Mouse (Mus musculus) CD4-positive naive resting alpha-beta T cell, adult 57 days (primary cell): ENCODE results near the gene Olfr853. TPM values are rescaled to one million over a fixed set of nuclear protein-coding genes. Genes with fewer than 3 reads are reported as not detected.

ENCODE experiments used
- total RNA-seq: library from RNA; stranded (reverse); gene quantifications from one replicate; pipeline ENCODE4 v1.2.4, GENCODE M21; 2023

Olfr853 gene
- not detected for total RNA-seq

GRCm38 (mm10) chr9:19540976-19541375, at the start of gene Olfr853:
Olfr853 (minus strand) TSS chr9:19541076.

GRCm38 (mm10) chr9:19582317-19582716, 41.4 kb upstream of the Olfr853 start, which contains the start of gene Olfr855:
Olfr855 (plus strand) TSS chr9:19582617.

DNA sequence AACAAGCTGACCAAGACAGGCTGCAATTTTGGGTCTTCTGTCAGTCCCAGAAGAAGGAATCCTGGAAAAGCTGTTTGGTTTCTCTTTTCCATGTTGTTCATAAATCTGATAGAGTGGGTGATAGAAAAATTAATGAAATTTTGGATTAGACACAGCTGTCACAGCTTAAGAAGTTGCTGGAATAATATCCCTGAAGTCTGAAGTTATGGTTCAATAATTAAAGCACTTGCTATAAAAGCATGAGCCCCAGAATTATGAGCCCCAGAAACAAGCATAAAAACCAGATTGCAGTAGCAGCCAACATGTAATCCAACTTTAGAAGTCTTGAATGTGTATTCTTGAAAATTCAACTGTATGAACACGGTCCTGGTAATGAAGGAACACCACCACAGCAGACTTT, 26.4 kb upstream of the Olfr853 start, which contains the start of gene Olfr854:
Olfr854 (minus strand) TSS at position 101 of the 400 bp plus-strand sequence.

GRCm38 (mm10) chr9:19492995-19493394, 47.9 kb downstream of the Olfr853 start, which contains the start of gene Olfr851:
Olfr851 (plus strand) TSS chr9:19493295.

Other genes starting within 250 kb of the Olfr853 start
- not detected for gene Olfr844, start 224.7 kb downstream of the Olfr853 start, total RNA-seq
- not detected for gene Olfr845, start 204.6 kb downstream of the Olfr853 start, total RNA-seq
- gene Olfr846, start 177.1 kb downstream of the Olfr853 start, total RNA-seq, result not detected
- gene Olfr847, start 162.4 kb downstream of the Olfr853 start, total RNA-seq, result not detected
- gene Olfr849, start 100.8 kb downstream of the Olfr853 start, total RNA-seq, result not detected
- not detected for gene Olfr850, start 62.8 kb downstream of the Olfr853 start, total RNA-seq
- not detected for gene Olfr851, start 47.8 kb downstream of the Olfr853 start, total RNA-seq
- not detected for gene Olfr854, start 26.3 kb upstream of the Olfr853 start, total RNA-seq
- gene Olfr855, start 41.5 kb upstream of the Olfr853 start, total RNA-seq, result not detected
- gene Zfp317, start 81.0 kb upstream of the Olfr853 start, total RNA-seq, result 33.9 TPM
- not detected for gene Olfr857, start 168.4 kb upstream of the Olfr853 start, total RNA-seq
- gene Olfr58, start 239.2 kb upstream of the Olfr853 start, total RNA-seq, result not detected